Mouse (Mus musculus) Patski (cell line): Measurements from ENCODE around the gene Abcc4. TPM values are rescaled to one million over a fixed set of nuclear protein-coding genes. Genes with fewer than 3 reads are reported as not detected.
A peak's percentile ranks its signal among the peaks of the same experiment; 100 is the strongest.

Experiments
- ATAC-seq: fragments of 100-300 bp; one replicate; pipeline ENCODE4 v1.8.0; 2021
- CTCF ChIA-PET: fragments of 350-600 bp; sonication (Branson Sonifier 250); formaldehyde crosslinking; loops from one replicate; lab custom pipeline; 2022; ENCODE audit warnings: inconsistent platforms; lab: Charles Lee
- POLR2A ChIA-PET: fragments of 350-600 bp; sonication (Branson Sonifier 250); formaldehyde crosslinking; loops from one replicate; lab custom pipeline; 2022; ENCODE audit warnings: antibody characterized with exemption, inconsistent platforms; lab: Charles Lee
- DNase-seq: peaks from one replicate; pipeline ENCODE4 v3.0.0-alpha.2; 2011; ENCODE audit warnings: low read depth, low spot score
- H3K27me3 ChIP-seq: fragments of 371-371 bp; one replicate; pipeline ENCODE4 v1.5.1; 2021
- CTCF ChIP-seq: fragments of 100-300 bp; IDR thresholded peaks from one replicate; pipeline ENCODE4 v1.5.1; 2021
- in situ Hi-C: fragments of 300-500 bp; cut with MboI; formaldehyde crosslinking; loops from 3 replicates; pipeline ENCODE4 v1.11.1; 2018; ENCODE audit warnings: low pct_unique_long_range_greater_than_20kb, mixed read lengths
- polyA plus RNA-seq: library from polyadenylated mRNA; unstranded; gene quantifications from one replicate; pipeline ENCODE4 v1.2.3, GENCODE M21; 2021

Abcc4 gene
- polyA plus RNA-seq, 1 experiment from 2014 or later = 52.8 TPM

- POLR2A ChIA-PET = no interaction called here
- CTCF ChIA-PET = no interaction called here
- peaks cover 71% of the 10 kb centered on the region for H3K27me3 ChIP-seq
- TF ChIP-seq CTCF = no peak
- ATAC-seq (peak; percentile 57), DNase-seq (no peak)
- in situ Hi-C loops = no loop called here
Observed at GRCm38 (mm10) chr14:118436791-118437155, 269.2 kb downstream of the Abcc4 start.

GRCm38 (mm10) chr14:118435676-118436330 is 270.2 kb downstream of the Abcc4 start:
- ChIA-PET POLR2A (no interaction called here), CTCF (no interaction called here)
- H3K27me3 ChIP-seq = peaks cover 72% of the 10 kb centered on the region
- no peak for TF ChIP-seq CTCF
- in situ Hi-C loops = no loop called here
- DNase-seq (no peak), ATAC-seq (no peak)

GRCm38 (mm10) chr14:118434842-118435241 is 271.2 kb downstream of the Abcc4 start:
- peaks cover 70% of the 10 kb centered on the region for H3K27me3 ChIP-seq
- in situ Hi-C loops = no loop called here
- CTCF ChIA-PET = interaction anchor here (1.1 to 1.4 kb wide), 3 partner anchors 9 to 28 kb away, joined by 3 read pairs; no protein-coding TSS in a partner anchor
- DNase-seq (no peak), ATAC-seq (no peak)
- POLR2A ChIA-PET = no interaction called here
- TF ChIP-seq CTCF = no peak

- peaks cover 63% of the 10 kb centered on the region for H3K27me3 ChIP-seq
- no peak for DNase-seq
- TF ChIP-seq CTCF = no peak
- ChIA-PET CTCF (interaction anchor here (1.1 to 1.4 kb wide), 3 partner anchors 9 to 27 kb away, joined by 3 read pairs; no protein-coding TSS in a partner anchor), POLR2A (no interaction called here)
- ATAC-seq = no peak
- in situ Hi-C loops = no loop called here
Observed at GRCm38 (mm10) chr14:118433848-118434247, 272.2 kb downstream of the Abcc4 start.

Other genes with a start within 250 kb of the Abcc4 start
- not detected for gene Cldn10, start 81.7 kb upstream of the Abcc4 start, polyA plus RNA-seq
- gene Dzip1, start 219.2 kb upstream of the Abcc4 start, polyA plus RNA-seq = 32.3 TPM
- 73.5 TPM for gene Dnajc3, start 231.8 kb upstream of the Abcc4 start, polyA plus RNA-seq